Mouse (Mus musculus): ENCODE measurements around the gene Trp53bp1. TPM values are rescaled to one million over a fixed set of nuclear protein-coding genes. Genes with fewer than 3 reads are reported as not detected.

The Trp53bp1 gene
- polyA plus RNA-seq, 1 experiment from 2014 or later: 58.4 TPM

GRCm38 (mm10) chr2:121268446-121268845 lies 2.8 kb downstream of the Trp53bp1 start:
- no peak for ATAC-seq
- H3K27me3 ChIP-seq: no peaks in the 10 kb centered on the region
- in situ Hi-C loops (cut with MboI; ENCODE audit: low pct_unique_long_range_greater_than_20kb): no loop called here
- ChIA-PET POLR2A (no interaction called here), CTCF (no interaction called here)
- TF ChIP-seq CTCF (IDR thresholded peaks at IDR 0.05): no peak
- no peak for DNase-seq (ENCODE audit: low read depth, low spot score)

- no peak for TF ChIP-seq CTCF (IDR thresholded peaks at IDR 0.05)
- ChIA-PET POLR2A (no interaction called here), CTCF (interaction anchor here (2.1 kb wide), 1 partner anchor 11 kb away, joined by 8 read pairs; no protein-coding TSS in a partner anchor)
- no peaks in the 10 kb centered on the region for H3K27me3 ChIP-seq
- in situ Hi-C loops (cut with MboI; ENCODE audit: low pct_unique_long_range_greater_than_20kb): no loop called here
- ATAC-seq: no peak
- DNase-seq (ENCODE audit: low read depth, low spot score): no peak
Observed at GRCm38 (mm10) chr2:121249758-121250157, 21.4 kb downstream of the Trp53bp1 start.

GRCm38 (mm10) chr2:121244099-121244498 lies 27.1 kb downstream of the Trp53bp1 start:
- ChIA-PET POLR2A (no interaction called here), CTCF (no interaction called here)
- TF ChIP-seq CTCF (IDR thresholded peaks at IDR 0.05): no peak
- in situ Hi-C loops (cut with MboI; ENCODE audit: low pct_unique_long_range_greater_than_20kb): no loop called here
- no peaks in the 10 kb centered on the region for H3K27me3 ChIP-seq
- no peak for DNase-seq (ENCODE audit: low read depth, low spot score)
- no peak for ATAC-seq

GRCm38 (mm10) chr2:121239426-121239825 lies 31.8 kb downstream of the Trp53bp1 start:
- no peaks in the 10 kb centered on the region for H3K27me3 ChIP-seq
- in situ Hi-C loops (cut with MboI; ENCODE audit: low pct_unique_long_range_greater_than_20kb): no loop called here
- ATAC-seq: no peak
- ChIA-PET POLR2A (no interaction called here), CTCF (no interaction called here)
- TF ChIP-seq CTCF (IDR thresholded peaks at IDR 0.05): no peak
- no peak for DNase-seq (ENCODE audit: low read depth, low spot score)

GRCm38 (mm10) chr2:121235460-121236072 lies 35.6 kb downstream of the Trp53bp1 start:
- CTCF ChIA-PET: no interaction called here
- no peaks in the 10 kb centered on the region for H3K27me3 ChIP-seq
- ATAC-seq (no peak), DNase-seq (ENCODE audit: low read depth, low spot score) (no peak)
- in situ Hi-C loops (cut with MboI; ENCODE audit: low pct_unique_long_range_greater_than_20kb): no loop called here
- TF ChIP-seq CTCF (IDR thresholded peaks at IDR 0.05): no peak
- POLR2A ChIA-PET: no interaction called here

- ChIA-PET POLR2A (no interaction called here), CTCF (no interaction called here)
- TF ChIP-seq CTCF (IDR thresholded peaks at IDR 0.05): no peak
- no peak for ATAC-seq
- in situ Hi-C loops (cut with MboI; ENCODE audit: low pct_unique_long_range_greater_than_20kb): no loop called here
- DNase-seq (ENCODE audit: low read depth, low spot score): no peak
- H3K27me3 ChIP-seq: no peaks in the 10 kb centered on the region
Observed at GRCm38 (mm10) chr2:121228135-121228534, 43.1 kb downstream of the Trp53bp1 start.

GRCm38 (mm10) chr2:121223010-121223409 lies 48.2 kb downstream of the Trp53bp1 start:
- ChIA-PET POLR2A (no interaction called here), CTCF (no interaction called here)
- in situ Hi-C loops (cut with MboI; ENCODE audit: low pct_unique_long_range_greater_than_20kb): no loop called here
- ATAC-seq (no peak), DNase-seq (ENCODE audit: low read depth, low spot score) (peak; percentile 12)
- no peaks in the 10 kb centered on the region for H3K27me3 ChIP-seq
- TF ChIP-seq CTCF (IDR thresholded peaks at IDR 0.05): peak; percentile 54

GRCm38 (mm10) chr2:121219994-121220393 lies 51.2 kb downstream of the Trp53bp1 start:
- DNase-seq (ENCODE audit: low read depth, low spot score): no peak
- in situ Hi-C loops (cut with MboI; ENCODE audit: low pct_unique_long_range_greater_than_20kb): no loop called here
- TF ChIP-seq CTCF (IDR thresholded peaks at IDR 0.05): no peak
- ATAC-seq: no peak
- H3K27me3 ChIP-seq: no peaks in the 10 kb centered on the region
- ChIA-PET CTCF (interaction anchor here (2.9 kb wide), 1 partner anchor 14 kb away, joined by 11 read pairs; no protein-coding TSS in a partner anchor), POLR2A (no interaction called here)

- ChIA-PET POLR2A (interaction anchor here (0.6 kb wide), 1 partner anchor 209 kb away, joined by 3 read pairs; no protein-coding TSS in a partner anchor), CTCF (interaction anchor here (2.9 kb wide), 1 partner anchor 13 kb away, joined by 11 read pairs; no protein-coding TSS in a partner anchor)
- ATAC-seq (no peak), DNase-seq (ENCODE audit: low read depth, low spot score) (no peak)
- H3K27me3 ChIP-seq: no peaks in the 10 kb centered on the region
- in situ Hi-C loops (cut with MboI; ENCODE audit: low pct_unique_long_range_greater_than_20kb): no loop called here
- no peak for TF ChIP-seq CTCF (IDR thresholded peaks at IDR 0.05)
Observed at GRCm38 (mm10) chr2:121219177-121219576, 52.0 kb downstream of the Trp53bp1 start.

- no peaks in the 10 kb centered on the region for H3K27me3 ChIP-seq
- no peak for DNase-seq (ENCODE audit: low read depth, low spot score)
- no peak for ATAC-seq
- in situ Hi-C loops (cut with MboI; ENCODE audit: low pct_unique_long_range_greater_than_20kb): no loop called here
- no peak for TF ChIP-seq CTCF (IDR thresholded peaks at IDR 0.05)
- ChIA-PET CTCF (interaction anchor here (1.0 to 1.4 kb wide), 3 partner anchors 10 to 37 kb away, joined by 3 to 4 read pairs (median 3); no protein-coding TSS in a partner anchor), POLR2A (no interaction called here)
Observed at GRCm38 (mm10) chr2:121214491-121214890, 56.7 kb downstream of the Trp53bp1 start.

GRCm38 (mm10) chr2:121206541-121206940 lies 64.7 kb downstream of the Trp53bp1 start:
- ChIA-PET POLR2A (no interaction called here), CTCF (interaction anchor here (1.3 to 3.3 kb wide), 3 partner anchors 9 to 187 kb away, joined by 3 to 11 read pairs (median 6); no protein-coding TSS in a partner anchor)
- ATAC-seq: no peak
- no peak for DNase-seq (ENCODE audit: low read depth, low spot score)
- in situ Hi-C loops (cut with MboI; ENCODE audit: low pct_unique_long_range_greater_than_20kb): no loop called here
- no peak for TF ChIP-seq CTCF (IDR thresholded peaks at IDR 0.05)
- H3K27me3 ChIP-seq: no peaks in the 10 kb centered on the region

GRCm38 (mm10) chr2:121204276-121204675 lies 66.9 kb downstream of the Trp53bp1 start:
- ATAC-seq: no peak
- TF ChIP-seq CTCF (IDR thresholded peaks at IDR 0.05): no peak
- H3K27me3 ChIP-seq: no peaks in the 10 kb centered on the region
- in situ Hi-C loops (cut with MboI; ENCODE audit: low pct_unique_long_range_greater_than_20kb): no loop called here
- DNase-seq (ENCODE audit: low read depth, low spot score): no peak
- ChIA-PET CTCF (interaction anchor here (0.9 to 3.3 kb wide), 2 partner anchors 10 to 15 kb away, joined by 4 to 11 read pairs; no protein-coding TSS in a partner anchor), POLR2A (no interaction called here)

Measured in Patski (cell line).